Mouse (Mus musculus): ENCODE results near the gene Prl8a1.

Gene Prl8a1

GRCm38 (mm10) chr13:27582071-27582470 is at the start of gene Prl8a1:
Prl8a1 (minus strand) TSS chr13:27582171.
- Histone ChIP-seq H3K27me3 (ENCODE audit: control insufficient read depth, insufficient read depth, low read length, poor library complexity, severe bottlenecking) (no peaks in the 10 kb centered on the region), H3K36me3 (ENCODE audit: control insufficient read depth, insufficient read depth, low read length, poor library complexity, severe bottlenecking) (no peaks in the 10 kb centered on the region)
- DNase-seq (ENCODE audit: low read depth, low spot score) = no peak

DNA sequence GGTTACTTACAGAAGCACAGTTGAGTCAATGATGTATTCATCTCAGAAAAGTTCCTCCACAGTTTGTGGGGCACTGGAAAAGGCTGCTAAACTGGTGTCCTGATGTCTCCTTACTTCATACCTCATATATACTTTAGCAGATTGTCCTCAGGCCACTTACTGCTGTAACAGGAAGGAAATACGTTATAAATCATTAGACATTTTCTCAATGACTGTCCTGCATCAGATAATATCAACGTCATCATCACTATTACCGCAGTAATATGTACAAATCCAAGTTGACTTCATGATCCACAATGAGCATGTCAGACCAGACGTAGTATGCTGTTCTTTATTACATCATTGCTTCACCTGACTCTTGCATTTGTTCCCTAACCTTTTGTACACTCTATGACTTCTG is 28.5 kb upstream of the Prl8a1 start, which contains the start of gene Prl7b1:
Prl7b1 (minus strand) TSS at position 101 of the 400 bp plus-strand sequence.
- no peak for DNase-seq (ENCODE audit: low read depth, low spot score)
- H3K27me3 ChIP-seq (ENCODE audit: control insufficient read depth, insufficient read depth, low read length, poor library complexity, severe bottlenecking) = no peaks in the 10 kb centered on the region

DNA sequence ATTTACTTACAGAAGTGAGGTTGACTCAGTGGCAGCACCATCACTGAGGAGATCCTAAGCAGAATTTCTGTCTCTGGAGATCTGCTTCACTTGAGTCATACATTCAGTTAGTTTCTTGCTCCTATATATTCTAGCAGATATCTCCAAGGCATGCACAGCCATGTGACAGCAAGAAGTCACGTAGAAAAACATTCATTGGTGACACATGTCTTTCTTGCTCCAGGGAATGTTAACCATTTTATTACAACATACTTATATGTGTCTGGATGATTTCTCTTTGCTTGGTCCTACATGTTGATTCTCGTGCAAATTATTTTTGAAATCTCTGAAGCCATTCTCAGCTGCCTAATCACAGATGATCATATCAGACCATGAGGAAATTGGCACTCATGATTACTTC is 17.5 kb downstream of the Prl8a1 start, which contains the start of gene Prl8a9:
Prl8a9 (minus strand) TSS at position 101 of the 400 bp plus-strand sequence.
- DNase-seq (ENCODE audit: low read depth, low spot score) = no peak
- H3K36me3 ChIP-seq (ENCODE audit: control insufficient read depth, insufficient read depth, low read length, poor library complexity, severe bottlenecking) = no peaks in the 10 kb centered on the region
- H3K27me3 ChIP-seq (ENCODE audit: control insufficient read depth, insufficient read depth, low read length, poor library complexity, severe bottlenecking) = no peaks in the 10 kb centered on the region; the same call in 1 of the 2 replicates

More for the DNA sequence above, 28.5 kb upstream of the Prl8a1 start, which contains the start of gene Prl7b1:
- H3K36me3 ChIP-seq (ENCODE audit: control insufficient read depth, insufficient read depth, low read length, poor library complexity, severe bottlenecking) = no peaks in the 10 kb centered on the region

DNA sequence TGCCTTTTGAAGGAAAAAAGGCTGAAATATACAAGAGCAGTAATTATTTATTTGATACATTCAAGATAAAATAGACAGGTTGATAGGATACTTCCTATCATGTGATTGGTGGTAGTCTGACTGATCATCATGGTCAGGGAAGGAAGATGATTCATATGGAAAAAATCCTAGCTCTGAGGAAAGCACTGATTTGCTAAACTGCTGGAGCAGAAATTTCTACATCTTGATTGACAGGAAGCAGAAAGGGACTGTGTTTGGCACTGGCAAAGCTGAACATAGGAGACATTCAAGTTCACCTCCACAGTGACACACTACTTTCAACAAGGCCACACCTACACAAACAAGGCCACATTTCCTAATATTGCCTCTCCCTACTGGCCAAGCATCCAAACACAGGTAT is 28.6 kb downstream of the Prl8a1 start:
- Histone ChIP-seq H3K36me3 (ENCODE audit: control insufficient read depth, insufficient read depth, low read length, poor library complexity, severe bottlenecking) (no peaks in the 10 kb centered on the region), H3K27me3 (ENCODE audit: control insufficient read depth, insufficient read depth, low read length, poor library complexity, severe bottlenecking) (no peaks in the 10 kb centered on the region)
- no peak for DNase-seq (ENCODE audit: low read depth, low spot score)
